Mouse (Mus musculus): ENCODE results near the gene Abraxas1. TPM values are rescaled to one million over a fixed set of nuclear protein-coding genes. Genes with fewer than 3 reads are reported as not detected.
A peak's percentile ranks its signal among the peaks of the same experiment; 100 is the strongest.

The Abraxas1 gene
- polyA plus RNA-seq, 1 experiment from 2014 or later = 24.3 TPM

DNA sequence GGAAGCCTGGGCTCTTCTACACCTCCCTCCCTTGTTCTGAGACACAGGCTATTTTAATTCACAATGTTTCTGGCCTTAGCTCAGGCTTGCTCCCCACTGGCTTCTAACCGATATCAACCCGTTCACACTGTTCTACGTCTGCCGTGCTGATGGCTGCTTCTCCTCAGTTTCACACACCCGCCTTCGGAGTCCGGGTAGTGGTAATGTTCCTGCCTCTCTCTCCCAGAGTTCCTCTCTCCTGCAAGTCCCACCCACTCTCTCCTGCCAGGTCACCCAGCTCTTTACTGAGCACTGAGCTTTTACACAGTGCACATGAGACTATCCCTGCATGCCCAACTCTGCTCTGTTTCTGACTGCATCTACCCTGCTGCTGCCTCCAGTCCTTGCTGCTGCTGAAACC lies 54.7 kb downstream of the Abraxas1 start:
- ATAC-seq = peak; percentile 21; the same call in 1 of the 2 replicates
- Histone ChIP-seq H3K4me3 (no peak overlapping the region), H3K4me1 (no peaks in the 10 kb centered on the region), H3K9ac (no peak overlapping the region), H3K36me3 (peaks cover 97% of the 10 kb centered on the region), H3K27ac (no peak overlapping the region), H3K27me3 (replicated peaks) (no peaks in the 10 kb centered on the region), H3K4me2 (no peak overlapping the region), H3K9me3 (replicated peaks) (no peaks in the 10 kb centered on the region)
- 94% methylated on average over 7 of the region's 7 CpGs for WGBS (ENCODE audit: insufficient replicate concordance)

DNA sequence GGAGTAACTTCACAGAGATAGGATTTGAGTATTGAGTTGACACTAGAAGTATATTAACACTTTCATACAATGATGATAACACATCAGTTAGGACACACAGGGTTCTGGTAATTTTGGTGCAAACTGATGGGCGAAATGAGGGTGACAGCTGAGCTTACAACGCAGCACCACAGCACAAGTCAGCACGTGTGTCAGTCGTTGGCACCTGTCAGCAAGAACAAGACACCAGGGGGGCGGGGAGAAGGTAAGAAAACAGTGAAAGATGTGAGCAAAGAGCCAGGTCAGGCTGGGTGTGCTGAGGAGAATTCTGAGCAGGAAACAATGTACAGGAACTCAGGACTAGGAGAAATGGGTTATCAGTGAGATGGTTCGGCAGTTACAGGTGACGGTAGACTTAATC lies 59.0 kb downstream of the Abraxas1 start:
- Histone ChIP-seq H3K4me3 (no peak overlapping the region), H3K4me1 (no peaks in the 10 kb centered on the region), H3K9me3 (replicated peaks) (no peaks in the 10 kb centered on the region), H3K27ac (no peak overlapping the region), H3K36me3 (peaks cover 61% of the 10 kb centered on the region), H3K9ac (no peak overlapping the region), H3K4me2 (no peak overlapping the region), H3K27me3 (replicated peaks) (no peaks in the 10 kb centered on the region)
- WGBS (ENCODE audit: insufficient replicate concordance) = 86% methylated on average over 7 of the region's 7 CpGs
- no peak for ATAC-seq

DNA sequence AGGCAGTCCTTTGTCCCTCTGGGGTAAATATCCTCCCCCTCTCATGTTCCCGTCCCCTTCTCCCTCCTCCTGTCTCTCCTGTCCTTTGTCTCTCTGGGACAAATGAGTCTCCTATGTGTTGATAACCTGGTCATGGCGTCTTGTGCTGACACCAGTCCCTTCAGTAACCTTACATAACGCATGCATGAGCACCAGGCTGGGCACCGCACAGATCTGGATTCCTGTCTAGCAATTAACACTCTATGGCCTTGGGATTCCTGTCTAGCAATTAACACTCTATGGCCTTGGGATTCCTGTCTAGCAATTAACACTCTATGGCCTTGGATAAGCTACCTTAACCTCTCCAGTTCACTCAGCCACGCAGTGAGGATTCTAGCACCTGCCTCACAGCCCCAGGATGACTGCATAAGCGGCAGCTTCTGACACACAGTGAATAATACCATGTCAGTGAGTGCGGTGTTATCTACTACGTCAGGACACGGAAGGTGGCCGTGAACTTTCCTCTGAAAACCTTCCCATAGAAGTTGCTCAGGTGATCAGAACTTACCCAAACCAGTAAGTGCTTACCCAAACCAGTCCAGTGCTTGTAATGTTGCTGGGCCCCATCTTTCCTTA lies 60.6 kb downstream of the Abraxas1 start:
- H3K27ac ChIP-seq = no peak overlapping the region
- ATAC-seq = no peak
- no peaks in the 10 kb centered on the region for H3K4me1 ChIP-seq
- H3K9me3 ChIP-seq (replicated peaks) = no peaks in the 10 kb centered on the region
- H3K27me3 ChIP-seq (replicated peaks) = no peaks in the 10 kb centered on the region
- no peak overlapping the region for H3K4me3 ChIP-seq
- WGBS (ENCODE audit: insufficient replicate concordance) = 86% methylated on average over 10 of the region's 10 CpGs
- no peak overlapping the region for H3K9ac ChIP-seq
- H3K4me2 ChIP-seq = no peak overlapping the region
- H3K36me3 ChIP-seq = peaks cover 45% of the 10 kb centered on the region

DNA sequence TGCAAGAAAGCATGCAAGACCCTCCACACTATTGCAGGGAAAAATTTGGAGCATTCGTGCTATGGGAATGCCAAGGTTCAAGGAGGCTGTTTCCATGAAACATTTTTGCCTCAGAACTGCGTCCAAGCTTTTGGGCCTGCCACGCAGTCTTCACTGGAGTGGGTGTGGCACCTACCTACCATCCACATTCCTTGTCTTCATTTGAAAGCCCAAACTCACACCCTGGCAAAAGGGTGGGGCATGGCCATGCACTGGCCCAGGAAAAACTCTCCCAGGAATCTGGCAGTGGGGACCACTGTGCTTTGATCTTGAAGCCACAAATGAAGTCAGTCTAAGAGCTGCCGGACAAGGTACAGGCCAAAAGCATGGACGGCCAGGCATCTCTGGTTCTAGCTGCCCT lies 62.6 kb downstream of the Abraxas1 start:
- Histone ChIP-seq H3K4me2 (no peak overlapping the region), H3K36me3 (peaks cover 25% of the 10 kb centered on the region), H3K4me3 (no peak overlapping the region), H3K9me3 (replicated peaks) (no peaks in the 10 kb centered on the region), H3K9ac (no peak overlapping the region), H3K27me3 (replicated peaks) (no peaks in the 10 kb centered on the region), H3K27ac (no peak overlapping the region), H3K4me1 (no peaks in the 10 kb centered on the region)
- no peak for ATAC-seq
- whole genome bisulfite sequencing (ENCODE audit: insufficient replicate concordance) = 86% methylated on average over 5 of the region's 5 CpGs

Other genes with a start within 250 kb of the Abraxas1 start
- 32.2 and 35.8 TPM in 2 replicates for gene Plac8, start 248.7 kb downstream of the Abraxas1 start, polyA plus RNA-seq (2016; fragmentation: Nextera tagmentation; extraction: Ambion mirVana)
- gene Coq2, start 145.8 kb downstream of the Abraxas1 start, polyA plus RNA-seq (2016; fragmentation: Nextera tagmentation; extraction: Ambion mirVana) = 42.4 and 42.8 TPM in 2 replicates
- 2.2 and 2.5 TPM in 2 replicates for gene Hpse, start 101.2 kb downstream of the Abraxas1 start, polyA plus RNA-seq (2016; fragmentation: Nextera tagmentation; extraction: Ambion mirVana)
- 22.2 and 23.4 TPM in 2 replicates for gene Helq, start 22.4 kb downstream of the Abraxas1 start, polyA plus RNA-seq (2016; fragmentation: Nextera tagmentation; extraction: Ambion mirVana)
- gene Mrps18c, start 22.3 kb downstream of the Abraxas1 start, polyA plus RNA-seq (2016; fragmentation: Nextera tagmentation; extraction: Ambion mirVana) = 165 and 176 TPM in 2 replicates
- gene Gpat3, start 24.7 kb upstream of the Abraxas1 start, polyA plus RNA-seq (2016; fragmentation: Nextera tagmentation; extraction: Ambion mirVana) = 0.75 and 0.93 TPM in 2 replicates

All from liver, embryonic 12.5 days (tissue).